19 mouse cellular contexts compared by ENCODE assay signal in genomic region chr2:49869782-49870514, GRCm38 (mm10).
DNase-seq lines count a peak whose midpoint lies in the region; ATAC-seq and TF ChIP-seq lines count a peak whose summit lies in the region.
"Had no signal": no experiment of that assay in that cellular context is flagged by ENCODE, and none has a peak within 500 bp of the region (broad histone marks: within the 10 kb centered on the region; RNA-seq: fewer than 3 reads in every experiment).

No protein-coding gene starts in this region.

- H3K36me3 ChIP-seq in megakaryocyte, embryonic 14.5 days (replicated peaks; ENCODE audit: low read length), result no peaks in the 10 kb centered on the region
- no peaks in the 10 kb centered on the region for H3K36me3 ChIP-seq in liver, embryonic 14.5 days (replicated peaks; ENCODE audit: control insufficient read depth, insufficient read depth, low read depth)
- H3K36me3 ChIP-seq: hindbrain, embryonic 10.5 days; midbrain, embryonic 10.5 days had no signal

- H3K9ac ChIP-seq in liver, embryonic 14.5 days (replicated peaks), result no peak overlapping the region

- no peak for TF ChIP-seq EP300 in liver, embryonic 14.5 days (IDR thresholded peaks at IDR 0.05; ENCODE audit: low read depth)

- no peak overlapping the region for H3K4me2 ChIP-seq in liver, embryonic 14.5 days (ENCODE audit: low read depth)

- peaks cover 14% of the 10 kb centered on the region for H3K4me1 ChIP-seq in megakaryocyte, embryonic 14.5 days
- peaks cover 0 to 9% of the 10 kb centered on the region in 2 experiments; a peak in 2 of 4 replicates for H3K4me1 ChIP-seq in liver, embryonic 14.5 days (replicated peaks; ENCODE audit: control insufficient read depth in 2 of 2, insufficient read depth in 2 of 2, low read length in 1 of 2)
- H3K4me1 ChIP-seq: hindbrain, embryonic 10.5 days had no signal

- DNase-seq in liver, embryonic 14.5 days (ENCODE audit: low read depth in 3 of 3, low spot score in 3 of 3), result peak; percentile 9 to 18 (median 14)
- DNase-seq in thymus, postnatal 36 days, result no peak
- no peak for DNase-seq in kidney, postnatal 10 days
- no peak for DNase-seq in frontal cortex, postnatal 25 days (ENCODE audit: low spot score in 2 of 2)
- DNase-seq: adrenal gland, postnatal 10 days; cerebellum, adult 11 months; cerebellum, postnatal 36 days; gastrocnemius, postnatal 10 days; heart, adult 2 months; kidney, adult 18-20 months; kidney, postnatal 14 days; lung, postnatal 14 days had no signal

- no peak for ATAC-seq in megakaryocyte, adult 5-6 weeks (ENCODE audit: poor library complexity, severe bottlenecking)
- peak; percentile 86 for ATAC-seq in common myeloid progenitor, adult 5-6 weeks (replicated peaks; ENCODE audit: low read depth, poor library complexity, severe bottlenecking)
- ATAC-seq in liver, embryonic 14.5 days (ENCODE audit: insufficient read depth), result peak; percentile 77; the same call in 1 of the 2 replicates
- ATAC-seq: activated CD4-positive, CD25-positive, alpha-beta regulatory T cell, adult 4 months had no signal

- whole genome bisulfite sequencing in liver, embryonic 14.5 days (ENCODE audit: insufficient replicate concordance), result 31% methylated on average over 10 of the region's 10 CpGs

- H3K9me3 ChIP-seq in megakaryocyte, embryonic 14.5 days, result no peaks in the 10 kb centered on the region
- no peaks in the 10 kb centered on the region for H3K9me3 ChIP-seq in liver, embryonic 14.5 days (ENCODE audit: control insufficient read depth, low read length)
- H3K9me3 ChIP-seq: hindbrain, embryonic 10.5 days; midbrain, embryonic 10.5 days had no signal

- no peaks in the 10 kb centered on the region for H3K27me3 ChIP-seq in megakaryocyte, embryonic 14.5 days (replicated peaks)
- no peaks in the 10 kb centered on the region for H3K27me3 ChIP-seq in liver, embryonic 14.5 days (ENCODE audit: control insufficient read depth, insufficient read depth, low read length)

- H3K27ac ChIP-seq in liver, embryonic 14.5 days, result no peak overlapping the region
- H3K27ac ChIP-seq: heart, adult 2 months; hindbrain, embryonic 10.5 days; midbrain, embryonic 10.5 days had no signal

- no peak for TF ChIP-seq CTCF in liver, embryonic 14.5 days (IDR thresholded peaks at IDR 0.05; ENCODE audit: low read depth)

- H3K4me3 ChIP-seq in megakaryocyte, embryonic 14.5 days (replicated peaks), result peak overlapping the region; percentile 47
- H3K4me3 ChIP-seq in liver, embryonic 14.5 days (ENCODE audit: insufficient read depth in 1 of 2, low read depth in 2 of 2, low read length in 2 of 2), result no peak overlapping the region
- H3K4me3 ChIP-seq: erythroblast, embryonic 14.5 days; heart, adult 2 months; hindbrain, embryonic 10.5 days; midbrain, embryonic 10.5 days had no signal

Comparison
In these comparisons a context has a peak if more than half of its experiments do, and no peak if none do; other contexts are left out.
1. DNase-seq: peak in liver, embryonic 14.5 days (3 of 3); none in thymus, postnatal 36 days (0 of 2), kidney, postnatal 10 days (single experiment) and frontal cortex, postnatal 25 days (0 of 2).